Mouse (Mus musculus) hindbrain, embryonic 10.5 days (tissue): ENCODE measurements around the gene Kif16b. TPM values are rescaled to one million over a fixed set of nuclear protein-coding genes. Genes with fewer than 3 reads are reported as not detected.

Experiments used
- DNase-seq: peaks from one replicate; pipeline ENCODE4 v3.0.0-alpha.2; 2017; ENCODE audit warnings: low spot score
- H3K27ac ChIP-seq: fragments of 300-500 bp; sonication (generic); 2 replicates; pipeline ENCODE4 v1.5.1; 2016; ENCODE audit warnings: mild to moderate bottlenecking, moderate library complexity
- H3K27me3 ChIP-seq: fragments of 300-500 bp; sonication (generic); 2 replicates; pipeline ENCODE4 v1.6.1; 2016; ENCODE audit warnings: mild to moderate bottlenecking; ENCODE audit not compliant: poor library complexity, insufficient read depth, severe bottlenecking
- H3K36me3 ChIP-seq: fragments of 300-500 bp; sonication (generic); 2 replicates; pipeline ENCODE4 v1.6.1; 2016; ENCODE audit warnings: mild to moderate bottlenecking, moderate library complexity
- H3K4me1 ChIP-seq: fragments of 300-500 bp; sonication (generic); replicated peaks from 2 replicates; pipeline ENCODE4 v1.6.1; 2016; ENCODE audit warnings: mild to moderate bottlenecking
- H3K4me3 ChIP-seq: fragments of 300-500 bp; sonication (generic); 2 replicates; pipeline ENCODE4 v1.5.1; 2016; ENCODE audit warnings: mild to moderate bottlenecking, moderate library complexity
- H3K9me3 ChIP-seq: fragments of 300-500 bp; sonication (generic); 2 replicates; pipeline ENCODE4 v1.6.1; 2016; ENCODE audit warnings: mild to moderate bottlenecking, moderate library complexity
- WGBS: fragments of 180-500 bp; shearing (Covaris S2); methylation state at CpG from one replicate; pipeline ENCODE4 v1.1.7; 2016; 5-methylcytosine and 5-hydroxymethylcytosine counted together
- polyA plus RNA-seq: library from polyadenylated mRNA; unstranded; fragments of >200 nt; fragmentation: Nextera tagmentation; extraction: Ambion mirVana; gene quantifications from 2 replicates; pipeline ENCODE4 v1.2.1, GENCODE M21; 2016

Kif16b gene
- polyA plus RNA-seq, 1 experiment from 2014 or later: 4.2 TPM

DNA sequence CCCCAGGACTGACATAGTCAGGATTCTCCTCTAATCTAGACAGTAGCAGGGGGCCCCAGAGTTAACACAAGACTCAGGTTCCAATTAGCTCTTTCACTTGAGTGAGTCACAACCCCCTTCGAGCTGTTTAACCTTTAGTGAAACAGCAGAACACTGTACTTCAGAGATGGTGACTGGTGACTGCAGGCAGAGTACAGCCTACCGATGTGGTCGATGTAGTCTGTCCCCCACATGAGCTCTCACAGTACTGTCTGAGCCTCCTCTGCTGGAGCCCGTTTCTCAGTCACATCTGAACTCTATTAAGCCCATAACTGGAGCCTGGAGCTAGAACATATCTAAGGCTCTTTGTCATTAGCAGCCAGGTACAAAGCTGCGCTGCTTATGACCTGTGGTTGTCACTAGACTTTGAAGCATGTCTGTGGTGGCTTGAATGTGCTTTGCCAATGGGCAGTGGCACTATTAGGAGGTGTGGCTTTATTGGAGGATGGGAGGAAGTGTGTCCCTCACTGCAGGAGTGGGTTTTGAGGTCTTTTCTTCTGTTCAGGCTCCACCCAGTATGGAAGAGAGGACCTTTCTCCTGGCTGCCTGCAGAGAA, 288.9 kb downstream of the Kif16b start:
- no peak overlapping the region for H3K27ac ChIP-seq
- WGBS: 78% methylated on average over 5 of the region's 5 CpGs
- H3K4me1 ChIP-seq: peaks cover 17% of the 10 kb centered on the region
- H3K36me3 ChIP-seq: no peaks in the 10 kb centered on the region
- DNase-seq: no peak
- no peak overlapping the region for H3K4me3 ChIP-seq
- H3K9me3 ChIP-seq: no peaks in the 10 kb centered on the region
- no peaks in the 10 kb centered on the region for H3K27me3 ChIP-seq

DNA sequence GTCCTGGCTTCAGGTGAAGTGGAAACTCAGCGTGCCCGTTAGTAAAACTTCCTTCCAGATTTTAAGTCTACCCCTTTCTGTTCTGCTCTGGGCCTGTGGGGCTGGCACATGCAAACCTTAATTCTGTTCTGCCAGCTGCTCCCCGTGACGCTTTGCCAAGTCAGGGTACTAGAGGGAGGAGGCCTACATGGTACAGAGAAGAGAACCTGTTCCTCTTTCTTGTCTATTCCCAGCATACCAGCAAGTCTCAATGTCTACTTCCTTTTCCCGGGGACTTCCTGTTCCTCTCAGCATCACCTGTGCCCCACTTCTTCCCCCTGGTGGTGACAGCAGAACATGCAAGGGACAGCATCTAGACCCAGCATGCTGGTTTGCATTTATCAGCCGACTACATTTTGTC, 290.2 kb downstream of the Kif16b start:
- H3K36me3 ChIP-seq: no peaks in the 10 kb centered on the region
- 89% methylated on average over 6 of the region's 6 CpGs for WGBS

GRCm38 (mm10) chr2:142610206-142610605, 291.1 kb downstream of the Kif16b start:
- Histone ChIP-seq H3K4me3 (no peak overlapping the region), H3K9me3 (no peaks in the 10 kb centered on the region), H3K27me3 (no peaks in the 10 kb centered on the region), H3K27ac (no peak overlapping the region), H3K4me1 (peaks cover 17% of the 10 kb centered on the region), H3K36me3 (no peaks in the 10 kb centered on the region)
- no peak for DNase-seq
- 92% methylated on average over 5 of the region's 5 CpGs for WGBS

More for the DNA sequence above, 290.2 kb downstream of the Kif16b start:
- Histone ChIP-seq H3K4me1 (peaks cover 17% of the 10 kb centered on the region), H3K27ac (no peak overlapping the region), H3K4me3 (no peak overlapping the region), H3K9me3 (no peaks in the 10 kb centered on the region), H3K27me3 (no peaks in the 10 kb centered on the region)
- DNase-seq: no peak

GRCm38 (mm10) chr2:142608778-142609177, 292.6 kb downstream of the Kif16b start:
- Histone ChIP-seq H3K4me3 (no peak overlapping the region), H3K9me3 (no peaks in the 10 kb centered on the region), H3K36me3 (no peaks in the 10 kb centered on the region), H3K27me3 (no peaks in the 10 kb centered on the region), H3K4me1 (peaks cover 17% of the 10 kb centered on the region), H3K27ac (peak overlapping the region; percentile 73)
- WGBS: 87% methylated on average over 17 of the region's 17 CpGs
- DNase-seq: peak; percentile 44

- no peaks in the 10 kb centered on the region for H3K27me3 ChIP-seq
- 78% methylated on average over 4 of the region's 4 CpGs for WGBS
- H3K4me3 ChIP-seq: no peak overlapping the region
- peaks cover 15% of the 10 kb centered on the region for H3K4me1 ChIP-seq
- DNase-seq: no peak
- no peaks in the 10 kb centered on the region for H3K9me3 ChIP-seq
- no peak overlapping the region for H3K27ac ChIP-seq
- H3K36me3 ChIP-seq: no peaks in the 10 kb centered on the region
Measured at GRCm38 (mm10) chr2:142604762-142605161, 296.6 kb downstream of the Kif16b start.

DNA sequence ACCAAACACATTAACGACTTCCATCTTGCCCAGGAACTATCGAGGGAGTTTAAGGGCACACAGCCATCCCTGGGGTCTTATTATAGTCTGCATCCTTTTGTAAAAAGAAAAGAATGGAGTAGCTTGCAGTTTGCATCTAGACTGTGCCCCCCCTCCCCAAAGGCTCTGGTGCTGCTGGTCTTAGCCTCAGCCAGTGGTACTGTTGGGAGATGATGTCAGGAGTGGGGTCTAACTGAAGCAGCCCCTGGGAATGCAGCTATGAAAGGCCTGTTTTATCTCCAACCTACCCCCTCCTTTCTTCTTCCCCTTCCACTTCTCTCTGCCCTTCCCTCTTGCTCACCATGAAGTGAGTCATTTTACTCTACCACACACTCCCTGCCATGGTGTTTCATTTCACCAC, 298.1 kb downstream of the Kif16b start:
- Histone ChIP-seq H3K36me3 (no peaks in the 10 kb centered on the region), H3K27me3 (no peaks in the 10 kb centered on the region), H3K4me1 (peaks cover under 1% of the 10 kb centered on the region; the same call in 1 of the 2 replicates), H3K27ac (no peak overlapping the region), H3K4me3 (no peak overlapping the region), H3K9me3 (no peaks in the 10 kb centered on the region)
- WGBS: 65% methylated on average over 2 of the region's 2 CpGs
- no peak for DNase-seq

DNA sequence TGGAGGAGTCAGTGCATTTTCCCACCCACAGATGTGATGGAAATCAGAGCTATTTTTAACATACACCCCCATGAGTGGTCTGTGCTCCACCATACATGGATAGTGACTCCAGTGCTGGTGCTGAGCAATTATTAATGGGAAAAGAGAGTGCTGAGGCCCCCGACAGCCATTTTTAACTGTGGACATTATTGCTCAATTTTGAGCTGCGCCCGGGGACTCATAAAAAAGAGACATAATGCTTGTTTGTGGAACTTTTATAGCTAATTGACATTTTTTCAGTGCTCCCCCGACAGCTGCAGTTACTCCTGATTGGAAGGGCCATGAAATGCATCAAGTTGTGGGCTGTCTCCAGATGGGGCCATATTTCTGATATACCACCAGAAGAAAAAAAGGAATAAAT, 302.1 kb downstream of the Kif16b start:
- DNase-seq: no peak
- H3K27me3 ChIP-seq: no peaks in the 10 kb centered on the region; the same call in 1 of the 2 replicates
- no peak overlapping the region for H3K4me3 ChIP-seq
- H3K36me3 ChIP-seq: no peaks in the 10 kb centered on the region
- no peak overlapping the region for H3K27ac ChIP-seq
- H3K4me1 ChIP-seq: peaks cover 5% of the 10 kb centered on the region; the same call in 1 of the 2 replicates
- WGBS: 85% methylated on average over 4 of the region's 4 CpGs
- no peaks in the 10 kb centered on the region for H3K9me3 ChIP-seq

DNA sequence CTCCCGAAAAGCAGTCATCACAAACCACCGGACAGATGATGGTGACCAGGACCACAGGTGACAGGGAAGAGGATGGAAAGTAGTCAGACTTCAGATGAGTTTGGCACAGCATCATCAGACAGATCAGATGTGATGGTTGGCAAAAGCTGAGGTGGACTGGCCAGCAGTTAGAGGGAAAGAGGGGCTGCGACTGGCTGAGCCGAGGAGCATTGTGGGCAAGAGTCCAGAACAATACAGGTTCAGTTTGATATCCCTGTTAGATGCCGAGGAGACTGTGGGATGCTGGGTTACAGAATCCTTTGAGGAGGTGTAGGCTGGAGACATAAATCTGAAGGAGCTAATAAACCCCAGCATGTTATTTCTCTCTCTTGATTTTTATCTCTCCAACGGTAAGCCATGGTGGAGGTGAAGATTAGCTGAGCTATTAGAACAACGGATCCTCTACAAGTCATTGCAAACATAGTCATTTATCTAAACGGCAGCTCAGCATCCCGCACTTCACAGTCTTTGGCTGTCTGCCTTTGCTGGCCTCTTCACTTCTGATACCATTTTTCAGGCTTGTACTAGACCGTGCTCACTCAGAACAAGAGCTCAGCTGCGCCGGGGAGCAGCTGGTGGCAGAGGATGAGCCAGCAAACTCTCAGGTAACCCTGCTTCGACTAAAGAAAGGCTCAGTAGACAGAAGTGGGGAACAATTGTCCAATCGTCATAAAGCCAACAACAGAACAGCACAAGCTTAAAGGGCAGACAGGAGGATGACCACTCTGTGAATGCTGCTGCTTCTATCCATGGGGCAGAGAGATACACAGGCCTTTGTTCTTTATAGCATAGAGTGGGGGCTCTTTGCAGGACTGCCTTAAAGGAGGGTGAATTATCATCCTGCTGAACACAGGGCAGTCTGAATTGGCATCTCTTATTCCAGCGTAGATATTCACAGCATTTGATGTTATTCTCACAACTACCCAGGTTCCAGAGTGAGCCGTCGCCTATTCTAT, 304.9 kb downstream of the Kif16b start:
- H3K4me1 ChIP-seq: 0 out of 2 replicates have a peak, but pooled peaks cover 5% of the 10 kb centered on the region
- peaks cover 14% of the 10 kb centered on the region for H3K27me3 ChIP-seq
- DNase-seq: no peak
- WGBS: 87% methylated on average over 17 of the region's 17 CpGs
- H3K4me3 ChIP-seq: no peak overlapping the region
- no peaks in the 10 kb centered on the region for H3K36me3 ChIP-seq
- H3K27ac ChIP-seq: no peak overlapping the region
- H3K9me3 ChIP-seq: no peaks in the 10 kb centered on the region

GRCm38 (mm10) chr2:142590938-142591337, 310.4 kb downstream of the Kif16b start:
- no peak for DNase-seq
- Histone ChIP-seq H3K4me3 (no peak overlapping the region), H3K27ac (peak overlapping the region; percentile 74; the same call in 1 of the 2 replicates), H3K4me1 (peaks cover 21% of the 10 kb centered on the region), H3K36me3 (no peaks in the 10 kb centered on the region), H3K27me3 (peaks cover 22% of the 10 kb centered on the region), H3K9me3 (no peaks in the 10 kb centered on the region)

DNA sequence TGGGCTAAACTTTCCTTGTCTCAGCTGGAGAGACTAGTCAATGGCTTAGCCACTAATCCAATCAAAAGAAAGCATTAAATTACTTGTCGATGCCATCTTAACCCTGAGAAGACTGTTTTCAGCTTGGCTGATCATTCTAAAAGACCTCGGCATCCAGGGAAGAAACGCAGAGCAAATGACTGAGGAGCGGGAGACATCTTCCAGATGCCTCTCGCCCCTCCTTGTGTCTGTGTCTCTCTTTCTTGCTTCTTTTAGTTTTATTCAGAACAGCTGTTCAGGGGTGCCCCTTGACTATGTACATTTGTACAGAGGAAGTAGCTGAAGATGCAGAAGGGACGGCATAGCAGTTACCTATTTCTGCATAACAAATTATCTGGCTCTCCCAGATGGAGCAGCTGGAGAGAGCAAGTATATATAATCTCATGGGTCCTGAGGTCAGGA, 311.0 kb downstream of the Kif16b start:
- Histone ChIP-seq H3K36me3 (no peaks in the 10 kb centered on the region), H3K4me3 (0 out of 2 replicates have a peak overlapping the region, but pooled peaks have one; percentile 5), H3K4me1 (peaks cover 21% of the 10 kb centered on the region), H3K9me3 (no peaks in the 10 kb centered on the region), H3K27ac (peak overlapping the region; percentile 74), H3K27me3 (peaks cover 22% of the 10 kb centered on the region)
- no peak for DNase-seq
- WGBS: 13% methylated on average over 6 of the region's 6 CpGs

DNA sequence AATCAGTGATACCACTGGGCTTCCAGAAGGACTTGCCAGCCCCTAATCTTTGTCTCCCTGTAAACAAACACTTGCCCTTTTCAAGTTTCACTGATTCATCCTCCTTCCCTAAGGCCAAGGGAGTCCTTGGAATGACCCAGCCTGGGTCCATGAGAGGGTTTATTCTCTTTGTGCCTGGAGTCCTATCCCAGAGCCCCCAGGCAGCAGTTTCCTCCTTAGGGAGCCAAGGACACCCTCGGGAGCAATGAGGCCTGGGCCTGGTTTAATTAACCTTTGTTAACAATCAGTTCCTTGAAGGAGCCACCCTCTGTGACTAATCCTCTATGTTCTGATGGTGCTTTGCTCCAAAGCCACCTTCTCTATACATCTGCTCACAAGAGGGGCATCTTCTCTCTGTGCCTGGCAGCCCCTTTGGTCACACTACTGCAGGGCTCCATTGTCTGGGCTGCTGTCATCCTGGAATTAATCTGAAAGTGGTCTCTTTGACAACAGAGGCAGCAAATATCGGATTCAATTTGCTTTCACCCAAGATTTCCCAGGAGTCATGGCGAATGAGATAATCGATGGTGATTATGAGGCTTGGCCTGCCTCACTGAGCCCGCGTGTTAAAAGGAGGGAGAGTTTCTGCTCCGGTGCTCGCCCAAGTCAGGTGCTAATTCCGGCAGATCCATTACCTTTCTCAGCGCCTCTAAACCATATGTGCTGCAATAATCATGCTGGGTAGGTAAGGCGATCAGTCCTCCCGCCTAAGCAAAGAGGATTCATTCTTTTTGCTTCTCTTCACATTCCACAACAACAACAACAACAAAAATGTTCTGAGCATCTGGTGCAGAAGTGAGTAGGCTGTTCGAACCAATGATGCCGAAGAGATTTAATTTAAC, 311.7 kb downstream of the Kif16b start:
- peak overlapping the region; percentile 74 for H3K27ac ChIP-seq
- no peaks in the 10 kb centered on the region for H3K36me3 ChIP-seq
- peak overlapping the region; percentile 5; the same call in 1 of the 2 replicates for H3K4me3 ChIP-seq
- peaks cover 21% of the 10 kb centered on the region for H3K4me1 ChIP-seq
- 25% methylated on average over 14 of the region's 14 CpGs for WGBS
- peak; percentile 55 for DNase-seq
- H3K9me3 ChIP-seq: no peaks in the 10 kb centered on the region
- H3K27me3 ChIP-seq: peaks cover 22% of the 10 kb centered on the region

GRCm38 (mm10) chr2:142585845-142586244, 315.5 kb downstream of the Kif16b start:
- no peak for DNase-seq
- Histone ChIP-seq H3K4me1 (peaks cover 21% of the 10 kb centered on the region), H3K4me3 (no peak overlapping the region), H3K36me3 (no peaks in the 10 kb centered on the region), H3K27ac (no peak overlapping the region), H3K27me3 (peaks cover 8% of the 10 kb centered on the region), H3K9me3 (no peaks in the 10 kb centered on the region)
- 92% methylated on average over 5 of the region's 5 CpGs for WGBS
